Mouse (Mus musculus): ENCODE data around the gene Cdh4.

Gene Cdh4

DNA sequence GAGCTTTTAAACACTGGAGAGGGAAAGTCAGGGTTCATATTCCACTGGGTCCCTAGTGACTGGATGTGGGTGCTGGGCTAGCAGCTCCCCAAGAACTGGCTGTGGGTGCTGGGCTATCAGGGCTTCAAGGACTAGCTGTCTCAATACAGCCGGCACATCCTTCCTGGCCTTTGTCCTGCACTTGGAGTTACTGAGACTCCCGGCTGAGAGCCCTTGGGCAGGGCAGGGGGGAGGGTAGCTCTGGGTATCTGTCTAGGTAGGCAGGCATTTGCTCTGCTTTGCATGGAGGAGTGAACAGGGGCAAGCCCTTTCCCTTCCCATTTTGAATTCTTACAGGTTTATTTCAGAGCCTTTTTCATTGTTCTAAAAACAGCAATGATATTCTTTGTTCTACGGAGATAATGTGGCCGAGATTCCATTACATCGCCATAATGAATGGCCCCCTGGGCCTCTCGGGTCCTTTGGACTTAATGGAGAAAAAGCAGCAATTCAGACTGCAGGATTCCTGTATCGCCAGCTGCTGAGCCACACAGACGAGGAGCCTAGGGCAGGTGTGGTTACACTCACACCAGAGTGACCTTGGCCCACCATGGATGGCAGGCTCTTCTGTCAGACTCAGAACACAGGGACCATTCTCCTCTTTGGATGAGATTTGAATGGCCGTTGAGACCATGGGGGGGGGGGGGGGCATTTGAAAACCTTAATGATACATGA, 97.5 kb downstream of the Cdh4 start:
- DNase-seq = no peak

DNA sequence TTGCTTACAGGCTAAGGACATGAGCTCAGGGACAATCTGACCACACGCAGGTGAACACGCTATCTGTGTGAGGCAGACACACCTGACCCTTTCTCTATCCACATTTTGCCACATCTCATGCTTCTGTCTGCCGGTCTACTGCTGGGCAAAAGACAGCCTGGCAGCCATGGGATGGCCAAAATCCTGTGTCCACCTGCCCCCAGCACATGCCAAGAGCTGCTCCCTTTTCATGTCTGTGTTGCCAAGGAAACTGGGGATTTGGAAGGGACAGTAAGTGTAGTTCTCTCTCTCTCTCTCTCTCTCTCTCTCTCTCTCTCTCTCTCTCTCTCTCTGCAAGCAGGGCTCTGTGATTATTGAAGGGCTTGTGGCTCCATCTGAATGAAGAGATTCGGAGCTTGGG, 98.9 kb downstream of the Cdh4 start:
- DNase-seq = no peak

- no peak for DNase-seq
These were observed 105.4 kb downstream of the Cdh4 start for GRCm38 (mm10) chr2:179547627-179548026.

GRCm38 (mm10) chr2:179555928-179556327, 113.7 kb downstream of the Cdh4 start:
- no peak for DNase-seq

DNA sequence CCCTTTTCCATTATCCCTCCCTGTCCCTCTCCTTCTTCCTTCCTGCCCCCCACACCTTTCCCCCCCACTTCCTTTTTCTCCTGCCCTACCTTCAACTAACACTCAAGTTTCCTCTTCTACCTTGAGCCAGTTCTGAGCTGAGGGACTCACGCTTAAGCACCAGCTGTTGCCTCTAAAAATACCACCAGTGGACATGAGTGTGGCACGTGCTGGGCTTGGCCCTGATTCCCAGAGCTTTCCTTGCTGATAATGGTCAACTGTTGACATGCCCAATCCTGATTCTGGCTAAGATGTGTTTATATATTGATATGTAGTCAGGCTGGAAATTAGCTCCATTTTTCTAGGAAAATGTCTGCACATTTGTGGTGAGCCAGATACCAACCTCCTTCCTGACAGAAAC, 120.1 kb downstream of the Cdh4 start:
- DNase-seq = no peak

DNA sequence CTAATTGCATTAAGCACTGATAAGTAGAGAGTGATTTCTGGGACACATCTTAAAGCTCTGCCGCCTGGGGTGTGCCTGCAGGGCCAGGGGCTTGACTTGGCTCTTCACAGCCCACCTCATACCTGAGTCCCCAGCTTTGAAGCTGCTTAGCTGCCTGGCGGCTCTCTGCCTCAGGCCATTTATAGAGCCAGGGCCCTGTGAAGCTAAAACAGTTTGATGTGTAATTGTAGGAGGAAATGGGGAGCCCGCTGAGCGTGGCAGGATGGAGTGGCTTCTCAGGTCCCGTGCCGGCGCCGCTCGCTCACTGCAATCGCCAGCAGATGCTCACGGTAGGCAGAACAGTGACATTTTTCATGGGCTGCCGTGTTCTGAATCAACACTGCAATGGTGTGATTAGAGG, 123.4 kb downstream of the Cdh4 start:
- DNase-seq = no peak

- no peak for DNase-seq
These were observed 125.7 kb downstream of the Cdh4 start for GRCm38 (mm10) chr2:179567886-179568285.

- no peak for DNase-seq
These were observed 126.9 kb downstream of the Cdh4 start for GRCm38 (mm10) chr2:179569171-179569570.

DNA sequence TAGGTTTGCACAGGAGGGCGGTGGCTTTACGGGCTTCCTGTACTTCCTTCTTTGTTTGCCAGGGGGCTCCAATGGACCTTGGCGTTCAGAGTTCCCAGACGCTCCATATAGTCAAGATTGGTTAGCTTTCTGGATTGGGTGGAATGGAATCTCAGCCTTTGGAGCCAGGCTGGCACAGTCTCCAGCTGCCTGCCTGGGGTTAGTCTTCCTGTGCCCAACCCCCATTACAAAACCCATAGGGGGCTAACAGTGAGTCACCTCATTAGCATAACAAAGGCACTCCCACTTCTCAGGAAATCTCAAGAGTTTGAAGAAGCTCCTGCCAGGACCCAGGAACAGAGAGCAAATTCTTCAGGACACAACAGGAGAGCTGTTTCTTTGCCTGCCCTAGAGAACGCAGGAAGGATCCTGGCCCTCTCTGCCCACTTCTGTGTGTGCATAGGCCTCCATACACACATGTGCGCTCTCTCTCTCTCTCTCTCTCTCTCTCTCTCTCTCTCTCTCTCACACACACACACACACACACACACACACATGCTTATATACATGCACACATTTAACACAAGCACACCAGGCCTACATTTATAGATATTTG, 129.0 kb downstream of the Cdh4 start:
- no peak for DNase-seq

DNA sequence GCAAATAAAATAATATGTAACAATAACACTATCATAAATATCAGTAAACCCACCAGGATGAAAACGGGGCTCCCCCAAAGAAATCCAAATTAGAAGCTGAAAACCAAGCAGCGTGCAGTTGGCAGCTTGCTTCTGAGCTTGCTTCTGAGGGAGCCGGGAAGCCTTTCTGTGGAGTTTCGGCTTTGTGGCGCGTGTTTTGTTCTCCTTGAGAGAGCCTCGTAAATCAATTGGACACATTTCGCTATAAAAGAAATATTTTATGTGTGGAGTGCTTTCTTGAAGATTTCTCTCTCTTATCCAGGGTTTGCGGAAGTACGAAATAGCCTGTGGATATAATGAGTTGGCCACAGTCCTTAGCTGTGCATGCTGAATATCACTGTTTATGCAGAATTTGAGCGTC, 131.1 kb downstream of the Cdh4 start:
- DNase-seq = no peak

DNA sequence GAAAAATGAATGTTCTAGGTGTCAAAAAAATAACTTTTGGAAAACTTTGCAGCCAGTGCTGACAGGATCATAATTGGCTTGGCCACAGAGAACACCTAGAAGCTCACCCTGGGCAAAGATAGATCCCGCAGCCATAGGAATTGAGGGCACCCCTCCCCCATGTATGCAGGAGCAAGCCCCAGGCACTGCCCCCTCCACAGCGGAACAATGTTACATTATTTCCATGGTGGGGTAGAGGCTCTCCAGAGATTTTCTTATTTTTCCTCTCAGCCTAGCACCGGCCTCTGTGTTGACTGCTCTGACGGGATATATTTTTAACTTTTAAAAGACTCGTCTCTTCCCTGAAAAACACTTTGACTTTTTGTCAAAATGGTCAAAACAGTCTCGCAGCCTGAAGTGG, 131.6 kb downstream of the Cdh4 start:
- DNase-seq = no peak

DNA sequence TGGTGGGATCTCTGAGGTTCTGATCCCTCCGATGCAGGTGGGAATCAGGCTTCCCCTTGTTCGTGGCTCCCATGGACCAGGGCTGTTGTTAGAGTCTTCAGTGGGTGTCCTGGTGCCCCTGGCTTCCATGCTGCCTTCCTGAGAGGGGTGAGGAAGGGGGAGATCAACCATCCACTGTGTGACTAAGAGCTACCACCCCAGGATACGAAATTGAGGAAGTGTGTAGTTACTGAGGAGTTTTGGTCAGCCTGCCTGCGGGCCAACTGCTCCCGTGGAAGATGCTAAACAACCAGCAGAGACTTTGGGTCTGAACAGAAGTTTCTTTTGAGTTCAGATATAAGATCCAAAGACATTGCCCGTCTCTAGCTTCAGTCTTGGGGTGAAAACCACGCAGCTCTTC, 133.4 kb downstream of the Cdh4 start:
- DNase-seq = no peak

DNA sequence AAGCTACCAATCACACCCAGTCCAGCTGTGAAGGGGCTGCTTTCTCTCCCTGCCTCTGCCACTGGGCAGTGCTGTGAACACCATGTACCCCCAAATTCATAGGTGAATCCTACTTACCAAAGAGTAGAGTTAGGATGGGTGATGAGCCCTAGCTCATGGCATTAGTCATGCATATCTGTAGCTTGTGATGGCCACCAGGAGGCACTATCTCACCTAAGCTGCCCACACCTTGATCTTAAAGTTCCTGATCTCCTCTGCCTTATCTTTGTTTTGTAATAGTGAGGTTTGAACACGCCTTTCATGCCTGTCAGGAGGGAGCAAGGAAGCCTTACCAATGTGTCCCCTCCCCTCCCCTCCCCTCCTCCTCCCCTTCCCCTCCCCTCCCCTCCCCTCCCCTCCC, 134.0 kb downstream of the Cdh4 start:
- peak; percentile 26 for DNase-seq

GRCm38 (mm10) chr2:179578329-179578728, 136.1 kb downstream of the Cdh4 start:
- DNase-seq = no peak

DNA sequence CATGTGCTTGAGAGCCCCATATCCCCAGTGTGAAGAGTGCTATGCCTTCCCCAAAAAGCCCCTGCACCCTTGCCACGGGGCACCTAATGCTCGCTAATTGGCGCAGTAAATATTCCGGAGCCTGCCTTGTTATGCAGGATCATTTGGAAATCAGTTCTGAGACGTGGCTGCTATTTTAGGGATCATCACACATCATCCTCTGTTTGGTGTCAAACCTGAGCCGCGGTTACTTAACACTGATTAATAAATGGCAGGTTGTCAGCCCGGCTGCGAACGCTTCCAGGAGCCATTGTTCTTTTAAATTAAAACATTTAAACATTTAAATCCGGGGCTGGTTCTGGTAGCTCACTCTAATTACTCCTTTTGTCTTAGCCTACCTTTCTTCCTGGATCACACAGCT, 136.6 kb downstream of the Cdh4 start:
- DNase-seq = no peak

- DNase-seq = no peak
These were observed 138.2 kb downstream of the Cdh4 start for GRCm38 (mm10) chr2:179580415-179580814.

DNA sequence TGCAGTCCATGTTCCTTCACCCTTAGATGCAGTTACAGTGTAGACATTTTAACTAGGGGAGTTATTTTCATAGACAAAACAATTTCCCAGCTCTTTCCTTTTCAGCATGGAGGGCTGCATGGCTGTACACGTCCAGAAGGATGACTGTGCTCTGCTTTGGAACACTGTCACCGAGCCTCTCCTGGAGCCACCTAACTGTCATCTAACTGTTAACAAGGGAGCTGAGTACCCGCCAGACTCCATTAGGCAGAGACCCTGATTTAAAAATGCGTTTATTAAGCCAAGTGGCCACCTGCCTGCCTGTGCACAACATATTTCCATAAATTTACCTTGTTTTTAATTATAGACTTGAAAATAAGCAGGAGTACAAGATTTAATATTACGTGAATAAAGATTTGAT, 138.8 kb downstream of the Cdh4 start:
- DNase-seq = no peak

GRCm38 (mm10) chr2:179582966-179583365, 140.7 kb downstream of the Cdh4 start:
- DNase-seq = no peak

DNA sequence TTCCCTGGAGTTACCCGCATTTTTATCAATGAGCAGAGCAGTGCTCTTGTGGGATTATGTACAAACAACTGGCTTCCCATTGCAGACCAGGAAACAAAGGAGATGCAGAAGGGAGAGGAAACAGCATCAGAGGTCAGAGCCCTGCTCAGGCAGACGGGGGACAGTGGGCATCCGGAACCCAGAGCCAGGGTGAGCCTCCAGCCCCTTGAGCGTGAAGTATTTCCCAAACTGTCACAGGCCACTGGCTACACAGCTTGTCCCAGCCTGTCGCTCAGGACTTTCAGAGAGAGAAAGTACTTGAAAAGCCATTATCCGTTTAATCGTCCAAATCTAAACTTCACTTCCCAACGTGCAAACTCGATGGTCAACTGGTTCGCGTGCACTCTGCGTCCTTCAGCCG, 142.4 kb downstream of the Cdh4 start:
- no peak for DNase-seq

GRCm38 (mm10) chr2:179586436-179586835, 144.2 kb downstream of the Cdh4 start:
- no peak for DNase-seq

GRCm38 (mm10) chr2:179587069-179587468, 144.8 kb downstream of the Cdh4 start:
- no peak for DNase-seq

DNA sequence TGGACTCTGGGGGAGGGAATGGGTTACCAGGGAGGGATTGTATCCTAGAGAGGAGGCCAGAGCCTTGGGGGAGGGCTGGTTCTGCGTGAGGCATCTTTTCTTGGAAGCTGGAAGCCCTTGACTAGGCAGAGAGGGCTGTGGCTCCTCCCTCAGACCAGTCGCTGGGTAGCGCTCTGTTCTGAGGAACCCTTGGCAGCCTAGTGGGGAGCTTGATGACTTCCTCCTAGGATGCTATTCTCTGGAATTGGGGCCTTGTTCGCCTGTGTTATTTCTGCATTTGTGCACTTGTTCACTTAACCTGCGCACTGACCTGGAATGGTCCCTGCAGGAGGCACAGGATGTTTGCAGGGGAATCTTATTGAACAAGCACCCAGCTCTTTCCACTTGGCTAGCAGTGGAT, 149.4 kb downstream of the Cdh4 start:
- peak; percentile 63 for DNase-seq

- DNase-seq = no peak
These were observed 152.8 kb downstream of the Cdh4 start for GRCm38 (mm10) chr2:179595013-179595412.

DNA sequence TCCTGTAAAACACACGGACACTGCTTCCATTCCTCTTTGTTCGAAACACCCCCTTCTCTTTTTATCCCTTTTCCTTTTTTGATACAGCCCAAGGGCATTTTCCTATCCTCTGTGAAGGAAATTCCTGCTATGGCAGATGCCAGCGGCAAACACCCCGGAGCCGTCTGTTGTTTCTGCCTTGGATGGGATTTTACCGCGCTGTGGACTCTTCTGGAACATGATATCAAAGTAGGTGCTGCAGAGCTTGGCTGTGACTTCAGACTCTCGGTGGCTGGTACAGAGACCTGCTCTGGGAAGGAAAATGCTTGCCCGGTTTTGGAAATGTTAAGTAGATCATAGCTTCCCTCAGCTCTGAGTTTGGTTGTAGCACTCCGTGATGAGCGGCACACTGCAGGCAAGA, 156.7 kb downstream of the Cdh4 start:
- DNase-seq = no peak

GRCm38 (mm10) chr2:179599886-179600285, 157.7 kb downstream of the Cdh4 start:
- peak; percentile 29 for DNase-seq

Data from cerebellum, adult 9-10 months (tissue).